Mouse (Mus musculus): ENCODE data around the gene Lrrc28. TPM values are rescaled to one million over a fixed set of nuclear protein-coding genes. Genes with fewer than 3 reads are reported as not detected.
"Not testable (repeated sequence)": the region's sequence is repeated elsewhere in the genome, so short reads cannot be mapped to it uniquely, and the experiment has no call there.

Lrrc28 gene
- total RNA-seq, 2 experiments from 2014 or later = 32.8 to 35.8 TPM

GRCm38 (mm10) chr7:67543641-67544040 lies 101.4 kb downstream of the Lrrc28 start:
- intact Hi-C loops (cut with DNase I) = no loop called here
- DNase-seq = no peak

- DNase-seq = no peak
Observed at GRCm38 (mm10) chr7:67536588-67537372, 108.3 kb downstream of the Lrrc28 start.

GRCm38 (mm10) chr7:67535941-67536340 lies 109.1 kb downstream of the Lrrc28 start:
- DNase-seq = no peak
- intact Hi-C loops (cut with DNase I) = no loop called here

More at GRCm38 (mm10) chr7:67536588-67537372, 108.3 kb downstream of the Lrrc28 start:
- intact Hi-C loops (cut with DNase I) = no loop called here

- no peak for DNase-seq
- intact Hi-C loops (cut with DNase I) = no loop called here
Observed at GRCm38 (mm10) chr7:67530981-67531380, 114.1 kb downstream of the Lrrc28 start.

- DNase-seq = no peak
- intact Hi-C loops (cut with DNase I) = no loop called here
Observed at GRCm38 (mm10) chr7:67529381-67529780, 115.7 kb downstream of the Lrrc28 start.

- intact Hi-C loops (cut with DNase I) = no loop called here
- DNase-seq = peak; percentile 51
Observed at GRCm38 (mm10) chr7:67528821-67529221, 116.2 kb downstream of the Lrrc28 start.

GRCm38 (mm10) chr7:67528063-67528811 lies 116.8 kb downstream of the Lrrc28 start:
- intact Hi-C loops (cut with DNase I) = no loop called here
- DNase-seq = peak; percentile 67

GRCm38 (mm10) chr7:67525886-67526580 lies 119.0 kb downstream of the Lrrc28 start:
- intact Hi-C loops (cut with DNase I) = no loop called here
- DNase-seq = no peak

- DNase-seq; intact Hi-C loops (cut with DNase I): not testable (repeated sequence)
Observed at GRCm38 (mm10) chr7:67524069-67524468, 121.0 kb downstream of the Lrrc28 start.

GRCm38 (mm10) chr7:67523400-67523799 lies 121.7 kb downstream of the Lrrc28 start:
- no peak for DNase-seq
- intact Hi-C loops (cut with DNase I) = no loop called here

GRCm38 (mm10) chr7:67521731-67522130 lies 123.3 kb downstream of the Lrrc28 start:
- DNase-seq; intact Hi-C loops (cut with DNase I): not testable (repeated sequence)

GRCm38 (mm10) chr7:67520959-67521358 lies 124.1 kb downstream of the Lrrc28 start:
- DNase-seq = no peak
- intact Hi-C loops (cut with DNase I) = no loop called here

GRCm38 (mm10) chr7:67520001-67520400 lies 125.1 kb downstream of the Lrrc28 start:
- intact Hi-C loops (cut with DNase I) = no loop called here
- DNase-seq = no peak

GRCm38 (mm10) chr7:67515621-67516020 lies 129.4 kb downstream of the Lrrc28 start:
- intact Hi-C loops (cut with DNase I) = no loop called here
- DNase-seq = no peak

- intact Hi-C loops (cut with DNase I) = no loop called here
- no peak for DNase-seq
Observed at GRCm38 (mm10) chr7:67514893-67515292, 130.2 kb downstream of the Lrrc28 start.

GRCm38 (mm10) chr7:67514380-67514779 lies 130.7 kb downstream of the Lrrc28 start:
- no peak for DNase-seq
- intact Hi-C loops (cut with DNase I) = no loop called here

GRCm38 (mm10) chr7:67513656-67514055 lies 131.4 kb downstream of the Lrrc28 start:
- intact Hi-C loops (cut with DNase I) = no loop called here
- no peak for DNase-seq

GRCm38 (mm10) chr7:67511606-67512005 lies 133.5 kb downstream of the Lrrc28 start:
- DNase-seq = no peak
- intact Hi-C loops (cut with DNase I) = no loop called here

- intact Hi-C loops (cut with DNase I) = no loop called here
- DNase-seq = no peak
Observed at GRCm38 (mm10) chr7:67503281-67504010, 141.6 kb downstream of the Lrrc28 start.

- intact Hi-C loops (cut with DNase I) = no loop called here
Observed at GRCm38 (mm10) chr7:67502631-67503030, 142.4 kb downstream of the Lrrc28 start.

GRCm38 (mm10) chr7:67500878-67501277 lies 144.2 kb downstream of the Lrrc28 start:
- no peak for DNase-seq
- intact Hi-C loops (cut with DNase I) = no loop called here

More at GRCm38 (mm10) chr7:67502631-67503030, 142.4 kb downstream of the Lrrc28 start:
- DNase-seq = no peak
